Mouse (Mus musculus): ENCODE data around the gene Cpn1. TPM values are rescaled to one million over a fixed set of nuclear protein-coding genes. Genes with fewer than 3 reads are reported as not detected.

The Cpn1 gene
- total and polyA plus RNA-seq, 3 experiments: not detected

DNA sequence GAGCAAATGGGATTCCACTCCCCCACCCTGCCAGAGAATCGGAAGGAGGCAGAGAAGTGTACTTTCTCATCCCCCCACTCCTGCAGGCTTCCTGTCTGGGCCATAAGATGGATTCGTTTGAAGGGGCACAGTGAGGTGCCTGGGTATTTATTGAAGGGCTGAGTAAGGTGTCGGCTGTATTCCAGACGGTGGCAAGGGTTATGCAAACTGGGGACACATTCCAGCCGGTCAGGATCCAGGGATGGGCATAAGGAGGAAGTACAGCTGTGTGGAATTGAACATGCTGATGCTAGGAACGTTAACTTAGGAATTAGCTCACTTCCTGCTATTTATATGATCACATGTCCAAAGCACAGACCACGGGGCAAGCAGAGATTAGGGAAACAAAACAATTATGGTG lies 56.0 kb downstream of the Cpn1 start:
- Histone ChIP-seq H3K36me3 (replicated peaks) (no peaks in the 10 kb centered on the region), H3K4me1 (ENCODE audit: insufficient read depth, low read depth, low read length) (0 out of 2 replicates have a peak, but pooled peaks cover 2% of the 10 kb centered on the region), H3K27me3 (ENCODE audit: insufficient read depth, low read length) (no peaks in the 10 kb centered on the region), H3K4me3 (ENCODE audit: low read depth, low read length) (no peak overlapping the region), H3K9me3 (replicated peaks) (no peaks in the 10 kb centered on the region)
- ATAC-seq (ENCODE audit: extremely low read depth, insufficient number of reproducible peaks, low FRiP score, poor library complexity, severe bottlenecking): no peak
- DNase-seq (ENCODE audit: low spot score): no peak
- TF ChIP-seq TAL1 (conservative IDR thresholded peaks at IDR 0.05; ENCODE audit: low read depth, low read length) (no peak), CTCF (IDR thresholded peaks at IDR 0.05; ENCODE audit: low read depth, low read length) (no peak), GATA2 (IDR thresholded peaks at IDR 0.05; ENCODE audit: borderline replicate concordance, low read depth, low read length) (no peak), GATA1 (IDR thresholded peaks at IDR 0.05; ENCODE audit: borderline replicate concordance, low read length) (no peak)

DNA sequence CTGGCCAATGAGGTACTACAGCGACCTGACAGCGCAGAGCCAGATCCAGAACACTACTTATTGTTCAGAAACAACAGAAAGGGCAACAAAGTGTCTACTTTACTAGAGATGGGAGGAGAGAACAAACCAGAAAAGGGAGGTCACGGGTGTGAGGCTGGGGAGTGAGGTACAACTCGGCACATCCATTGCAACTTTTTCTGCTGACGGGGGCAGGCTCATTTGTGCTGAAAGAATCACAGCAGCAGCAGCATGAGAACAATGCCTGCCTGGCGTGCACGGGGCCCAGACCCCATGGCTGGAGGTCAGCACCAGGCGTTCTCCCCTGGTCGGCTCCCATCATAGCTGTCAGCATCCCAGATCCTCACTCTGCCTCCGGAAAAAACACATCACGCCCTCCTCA lies 56.5 kb downstream of the Cpn1 start:
- Histone ChIP-seq H3K9me3 (replicated peaks) (no peaks in the 10 kb centered on the region), H3K36me3 (replicated peaks) (no peaks in the 10 kb centered on the region), H3K4me3 (ENCODE audit: low read depth, low read length) (no peak overlapping the region), H3K27me3 (ENCODE audit: insufficient read depth, low read length) (no peaks in the 10 kb centered on the region), H3K4me1 (ENCODE audit: insufficient read depth, low read depth, low read length) (0 out of 2 replicates have a peak, but pooled peaks cover 2% of the 10 kb centered on the region)
- ATAC-seq (ENCODE audit: extremely low read depth, insufficient number of reproducible peaks, low FRiP score, poor library complexity, severe bottlenecking) (no peak), DNase-seq (ENCODE audit: low spot score) (no peak)
- TF ChIP-seq CTCF (IDR thresholded peaks at IDR 0.05; ENCODE audit: low read depth, low read length) (no peak), TAL1 (conservative IDR thresholded peaks at IDR 0.05; ENCODE audit: low read depth, low read length) (no peak), POLR2AphosphoS5 (IDR thresholded peaks at IDR 0.05; ENCODE audit: insufficient replicate concordance, low read depth, low read length) (no peak)

DNA sequence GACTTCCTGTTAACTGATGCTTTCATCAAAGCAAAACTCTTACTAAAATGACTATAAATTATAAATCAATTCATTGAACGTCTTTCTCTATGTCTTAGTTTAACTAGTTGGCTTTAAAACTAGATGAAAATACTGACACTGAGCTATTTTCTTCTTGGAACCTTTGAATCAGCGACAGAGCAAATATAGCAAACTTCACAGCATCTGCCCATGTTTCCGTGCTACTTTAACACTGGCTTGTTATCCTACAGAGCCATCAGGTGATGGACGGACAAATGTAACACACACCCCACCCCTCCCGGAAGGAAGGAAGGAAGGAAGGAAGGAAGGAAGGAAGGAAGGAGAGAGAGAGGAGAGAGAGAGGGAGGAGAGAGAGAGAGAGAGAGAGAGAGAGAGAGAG lies 58.4 kb downstream of the Cpn1 start:
- TF ChIP-seq GATA1 (IDR thresholded peaks at IDR 0.05; ENCODE audit: borderline replicate concordance, low read length): no peak
- TF ChIP-seq POLR2AphosphoS5 (IDR thresholded peaks at IDR 0.05; ENCODE audit: insufficient replicate concordance, low read depth, low read length): no peak
- no peak for TF ChIP-seq CTCF (IDR thresholded peaks at IDR 0.05; ENCODE audit: low read depth, low read length)
- no peak for TF ChIP-seq TAL1 (conservative IDR thresholded peaks at IDR 0.05; ENCODE audit: low read depth, low read length)
- no peak for TF ChIP-seq GATA2 (IDR thresholded peaks at IDR 0.05; ENCODE audit: borderline replicate concordance, low read depth, low read length)

DNA sequence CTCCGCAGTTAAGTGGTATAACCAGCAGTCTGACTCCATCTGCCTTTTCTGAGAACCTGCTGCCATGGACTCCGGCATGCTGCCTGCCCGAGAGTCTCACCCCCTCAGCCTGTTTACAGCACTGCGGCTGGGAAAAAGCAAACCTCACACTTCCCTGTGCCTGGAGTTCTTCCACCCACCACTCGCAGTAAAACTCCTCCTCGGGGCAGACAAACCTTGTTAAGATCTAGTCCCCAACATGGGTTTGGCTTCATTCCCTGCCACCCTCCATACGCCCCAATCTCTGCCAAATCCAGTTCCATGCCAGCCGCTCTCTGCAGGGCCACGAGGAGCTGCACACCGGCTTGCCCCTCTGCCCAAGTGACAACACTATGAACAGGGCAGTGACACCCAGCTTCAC lies 59.3 kb downstream of the Cpn1 start:
- ATAC-seq (ENCODE audit: extremely low read depth, insufficient number of reproducible peaks, low FRiP score, poor library complexity, severe bottlenecking): no peak
- 0 out of 2 replicates have a peak, but pooled peaks cover 2% of the 10 kb centered on the region for H3K4me1 ChIP-seq (ENCODE audit: insufficient read depth, low read depth, low read length)

More for the DNA sequence above, 58.4 kb downstream of the Cpn1 start:
- H3K27me3 ChIP-seq (ENCODE audit: insufficient read depth, low read length): no peaks in the 10 kb centered on the region
- 0 out of 2 replicates have a peak, but pooled peaks cover 2% of the 10 kb centered on the region for H3K4me1 ChIP-seq (ENCODE audit: insufficient read depth, low read depth, low read length)
- H3K36me3 ChIP-seq (replicated peaks): no peaks in the 10 kb centered on the region
- H3K9me3 ChIP-seq (replicated peaks): no peaks in the 10 kb centered on the region
- H3K4me3 ChIP-seq (ENCODE audit: low read depth, low read length): no peak overlapping the region
- DNase-seq (ENCODE audit: low spot score) (no peak), ATAC-seq (ENCODE audit: extremely low read depth, insufficient number of reproducible peaks, low FRiP score, poor library complexity, severe bottlenecking) (no peak)

DNA sequence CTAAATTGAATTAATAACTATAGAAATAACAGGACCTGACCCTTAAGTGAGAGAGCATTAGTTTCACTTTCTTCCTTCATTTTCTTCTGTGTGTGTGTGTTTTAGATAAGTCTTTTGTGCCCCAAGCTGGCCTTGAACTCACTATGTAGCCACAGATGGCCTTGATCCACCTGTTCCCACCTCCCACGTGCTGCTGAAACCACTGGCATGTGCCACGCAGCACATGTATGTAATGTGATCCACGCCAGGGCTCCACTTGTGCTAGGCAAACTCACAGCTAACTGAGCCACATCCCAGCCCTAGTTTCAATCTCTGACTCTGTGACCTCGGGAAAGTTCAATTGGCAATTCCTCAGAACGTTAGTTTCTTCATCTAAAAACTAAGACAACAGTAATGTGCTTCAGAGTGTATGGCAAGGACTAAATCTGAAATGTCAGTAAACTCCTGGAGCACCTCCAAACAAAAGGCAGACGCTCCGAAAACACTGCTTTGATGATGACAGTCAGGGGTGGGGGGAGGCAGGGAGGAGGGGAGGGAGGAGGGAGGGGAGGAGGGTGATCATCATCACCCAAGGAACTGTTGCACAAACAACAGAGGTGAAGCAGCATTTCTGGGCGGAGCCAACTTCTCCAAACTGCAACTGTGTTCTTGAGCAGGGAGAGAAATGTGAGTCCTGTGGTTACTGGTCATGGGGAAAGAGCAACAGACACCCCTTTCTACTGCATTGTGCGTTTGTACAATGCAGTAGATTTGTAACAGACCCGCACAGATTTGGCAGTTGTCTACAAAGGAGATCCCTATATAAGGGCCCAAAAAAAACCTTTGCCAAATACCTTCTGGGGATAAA lies 60.0 kb downstream of the Cpn1 start:
- Histone ChIP-seq H3K4me1 (ENCODE audit: insufficient read depth, low read depth, low read length) (0 out of 2 replicates have a peak, but pooled peaks cover 2% of the 10 kb centered on the region), H3K27me3 (ENCODE audit: insufficient read depth, low read length) (no peaks in the 10 kb centered on the region), H3K9me3 (replicated peaks) (no peaks in the 10 kb centered on the region), H3K36me3 (replicated peaks) (no peaks in the 10 kb centered on the region), H3K4me3 (ENCODE audit: low read depth, low read length) (no peak overlapping the region)
- no peak for DNase-seq (ENCODE audit: low spot score)
- TF ChIP-seq CTCF (IDR thresholded peaks at IDR 0.05; ENCODE audit: low read depth, low read length) (no peak), GATA1 (IDR thresholded peaks at IDR 0.05; ENCODE audit: borderline replicate concordance, low read length) (no peak), TAL1 (conservative IDR thresholded peaks at IDR 0.05; ENCODE audit: low read depth, low read length) (no peak), POLR2AphosphoS5 (IDR thresholded peaks at IDR 0.05; ENCODE audit: insufficient replicate concordance, low read depth, low read length) (no peak), GATA2 (IDR thresholded peaks at IDR 0.05; ENCODE audit: borderline replicate concordance, low read depth, low read length) (no peak)
- no peak for ATAC-seq (ENCODE audit: extremely low read depth, insufficient number of reproducible peaks, low FRiP score, poor library complexity, severe bottlenecking)

More for the DNA sequence above, 59.3 kb downstream of the Cpn1 start:
- Histone ChIP-seq H3K27me3 (ENCODE audit: insufficient read depth, low read length) (no peaks in the 10 kb centered on the region), H3K4me3 (ENCODE audit: low read depth, low read length) (no peak overlapping the region), H3K36me3 (replicated peaks) (no peaks in the 10 kb centered on the region), H3K9me3 (replicated peaks) (no peaks in the 10 kb centered on the region)
- no peak for TF ChIP-seq TAL1 (conservative IDR thresholded peaks at IDR 0.05; ENCODE audit: low read depth, low read length)
- no peak for TF ChIP-seq POLR2AphosphoS5 (IDR thresholded peaks at IDR 0.05; ENCODE audit: insufficient replicate concordance, low read depth, low read length)
- TF ChIP-seq GATA2 (IDR thresholded peaks at IDR 0.05; ENCODE audit: borderline replicate concordance, low read depth, low read length): no peak
- TF ChIP-seq CTCF (IDR thresholded peaks at IDR 0.05; ENCODE audit: low read depth, low read length): no peak
- no peak for DNase-seq (ENCODE audit: low spot score)

DNA sequence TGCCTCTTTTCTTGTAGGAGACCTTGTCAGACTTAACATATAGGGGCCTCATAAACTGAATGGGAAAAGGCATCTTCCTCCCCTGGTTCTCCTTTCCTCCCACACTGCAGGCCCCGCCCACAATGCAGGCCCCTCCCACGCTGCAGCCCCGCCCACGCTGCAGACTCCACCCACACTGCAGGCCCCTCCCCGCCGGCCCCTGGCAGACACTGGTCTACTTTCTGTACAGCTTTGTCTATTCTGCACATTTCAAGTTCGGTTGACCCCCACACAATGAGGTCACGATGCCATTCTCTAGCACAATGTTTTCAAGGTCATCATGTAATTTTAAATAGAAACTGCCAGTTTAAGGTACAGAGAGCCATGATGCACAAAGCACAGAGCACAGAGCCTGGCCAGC lies 62.0 kb downstream of the Cpn1 start:
- Histone ChIP-seq H3K27me3 (ENCODE audit: insufficient read depth, low read length) (no peaks in the 10 kb centered on the region; the same call in 1 of the 2 replicates), H3K4me3 (ENCODE audit: low read depth, low read length) (no peak overlapping the region), H3K9me3 (replicated peaks) (no peaks in the 10 kb centered on the region), H3K4me1 (ENCODE audit: insufficient read depth, low read depth, low read length) (0 out of 2 replicates have a peak, but pooled peaks cover 2% of the 10 kb centered on the region), H3K36me3 (replicated peaks) (no peaks in the 10 kb centered on the region)
- ATAC-seq (ENCODE audit: extremely low read depth, insufficient number of reproducible peaks, low FRiP score, poor library complexity, severe bottlenecking) (no peak), DNase-seq (ENCODE audit: low spot score) (no peak)
- TF ChIP-seq GATA1 (IDR thresholded peaks at IDR 0.05; ENCODE audit: borderline replicate concordance, low read length) (no peak), CTCF (IDR thresholded peaks at IDR 0.05; ENCODE audit: low read depth, low read length) (no peak), POLR2AphosphoS5 (IDR thresholded peaks at IDR 0.05; ENCODE audit: insufficient replicate concordance, low read depth, low read length) (no peak)

All from G1E (cell line).